Mouse (Mus musculus): Measurements from ENCODE around the gene Naaladl2. TPM values are rescaled to one million over a fixed set of nuclear protein-coding genes. Genes with fewer than 3 reads are reported as not detected.

The Naaladl2 gene
- polyA plus RNA-seq, 1 experiment, result not detected

DNA sequence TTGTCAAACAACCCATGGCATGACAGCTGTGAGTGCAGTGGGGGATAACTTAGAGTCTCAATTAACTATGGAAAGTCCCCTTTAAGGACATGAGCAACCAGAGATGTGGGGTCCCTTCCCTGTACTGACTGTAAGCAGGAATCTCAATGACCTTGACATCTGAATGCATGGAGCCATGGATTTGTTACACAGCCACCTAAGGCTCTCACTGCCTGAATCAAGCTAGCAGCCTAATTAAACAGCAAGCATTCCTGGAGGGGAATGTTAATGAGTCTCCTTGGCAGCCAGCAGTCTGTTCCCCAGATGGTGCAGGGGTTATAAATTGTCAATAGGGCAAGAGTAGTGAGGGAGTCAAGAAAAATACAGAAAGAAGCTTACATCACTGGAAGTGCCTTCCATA, 538.6 kb downstream of the Naaladl2 start:
- H3K9me3 ChIP-seq, result no peaks in the 10 kb centered on the region
- H3K4me3 ChIP-seq (replicated peaks), result no peak overlapping the region
- TF ChIP-seq GATA1 (IDR thresholded peaks at IDR 0.05; ENCODE audit: borderline replicate concordance, low read length) (no peak), FLI1 (IDR thresholded peaks at IDR 0.05; ENCODE audit: low read length) (no peak)
- H3K36me3 ChIP-seq (replicated peaks; ENCODE audit: low read length), result no peaks in the 10 kb centered on the region
- no peaks in the 10 kb centered on the region for H3K4me1 ChIP-seq
- H3K27me3 ChIP-seq (replicated peaks), result no peaks in the 10 kb centered on the region

- no peaks in the 10 kb centered on the region for H3K36me3 ChIP-seq (replicated peaks; ENCODE audit: low read length)
- no peak overlapping the region for H3K4me3 ChIP-seq (replicated peaks)
- no peaks in the 10 kb centered on the region for H3K27me3 ChIP-seq (replicated peaks)
- no peaks in the 10 kb centered on the region for H3K9me3 ChIP-seq
- no peaks in the 10 kb centered on the region for H3K4me1 ChIP-seq
- TF ChIP-seq FLI1 (IDR thresholded peaks at IDR 0.05; ENCODE audit: low read length) (no peak), GATA1 (IDR thresholded peaks at IDR 0.05; ENCODE audit: borderline replicate concordance, low read length) (no peak)
Observed at GRCm38 (mm10) chr3:24604791-24605320, 539.2 kb downstream of the Naaladl2 start.

- TF ChIP-seq FLI1 (IDR thresholded peaks at IDR 0.05; ENCODE audit: low read length) (no peak), GATA1 (IDR thresholded peaks at IDR 0.05; ENCODE audit: borderline replicate concordance, low read length) (no peak)
- Histone ChIP-seq H3K4me1 (no peaks in the 10 kb centered on the region), H3K9me3 (0 out of 2 replicates have a peak, but pooled peaks cover 4% of the 10 kb centered on the region), H3K4me3 (replicated peaks) (no peak overlapping the region), H3K27me3 (replicated peaks) (no peaks in the 10 kb centered on the region), H3K36me3 (replicated peaks; ENCODE audit: low read length) (no peaks in the 10 kb centered on the region)
Observed at GRCm38 (mm10) chr3:24595447-24595846, 548.6 kb downstream of the Naaladl2 start.

DNA sequence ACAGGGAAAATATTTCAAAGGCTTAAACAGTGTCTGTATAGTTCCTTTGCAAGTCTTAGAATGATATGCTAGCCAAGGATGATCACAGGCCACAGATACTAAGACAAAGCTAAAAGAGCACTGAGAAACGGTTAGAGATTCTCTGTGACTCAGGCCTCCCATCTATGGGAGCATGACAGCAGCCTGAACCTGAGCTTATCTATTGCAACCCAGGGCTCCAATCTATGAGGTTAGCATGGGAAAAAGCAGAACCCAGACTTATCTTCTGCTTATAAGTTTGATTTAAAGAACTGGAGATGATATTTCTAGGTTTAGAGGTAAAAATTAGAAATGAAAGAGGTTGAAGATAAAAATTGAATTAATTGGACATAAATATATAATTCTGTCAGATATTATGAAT, 587.4 kb downstream of the Naaladl2 start:
- Histone ChIP-seq H3K27me3 (replicated peaks) (no peaks in the 10 kb centered on the region), H3K4me1 (no peaks in the 10 kb centered on the region), H3K9me3 (no peaks in the 10 kb centered on the region), H3K36me3 (replicated peaks; ENCODE audit: low read length) (no peaks in the 10 kb centered on the region), H3K4me3 (replicated peaks) (no peak overlapping the region)
- no peak for TF ChIP-seq FLI1 (IDR thresholded peaks at IDR 0.05; ENCODE audit: low read length)

GRCm38 (mm10) chr3:24553701-24554100, 590.4 kb downstream of the Naaladl2 start:
- TF ChIP-seq FLI1 (IDR thresholded peaks at IDR 0.05; ENCODE audit: low read length) (no peak), GATA1 (IDR thresholded peaks at IDR 0.05; ENCODE audit: borderline replicate concordance, low read length) (no peak)

GRCm38 (mm10) chr3:24552631-24553030, 591.4 kb downstream of the Naaladl2 start:
- H3K9me3 ChIP-seq, result no peaks in the 10 kb centered on the region
- no peak for TF ChIP-seq FLI1 (IDR thresholded peaks at IDR 0.05; ENCODE audit: low read length)
- TF ChIP-seq GATA1 (IDR thresholded peaks at IDR 0.05; ENCODE audit: borderline replicate concordance, low read length), result no peak
- no peaks in the 10 kb centered on the region for H3K4me1 ChIP-seq
- H3K27me3 ChIP-seq (replicated peaks), result no peaks in the 10 kb centered on the region
- no peak overlapping the region for H3K4me3 ChIP-seq (replicated peaks)
- no peaks in the 10 kb centered on the region for H3K36me3 ChIP-seq (replicated peaks; ENCODE audit: low read length)

More at GRCm38 (mm10) chr3:24553701-24554100, 590.4 kb downstream of the Naaladl2 start:
- Histone ChIP-seq H3K4me1 (no peaks in the 10 kb centered on the region), H3K4me3 (replicated peaks) (no peak overlapping the region), H3K36me3 (replicated peaks; ENCODE audit: low read length) (no peaks in the 10 kb centered on the region), H3K9me3 (no peaks in the 10 kb centered on the region), H3K27me3 (replicated peaks) (no peaks in the 10 kb centered on the region)

- Histone ChIP-seq H3K9me3 (no peaks in the 10 kb centered on the region), H3K4me1 (no peaks in the 10 kb centered on the region), H3K4me3 (replicated peaks) (no peak overlapping the region), H3K36me3 (replicated peaks; ENCODE audit: low read length) (no peaks in the 10 kb centered on the region), H3K27me3 (replicated peaks) (no peaks in the 10 kb centered on the region)
- TF ChIP-seq GATA1 (IDR thresholded peaks at IDR 0.05; ENCODE audit: borderline replicate concordance, low read length), result no peak
- TF ChIP-seq FLI1 (IDR thresholded peaks at IDR 0.05; ENCODE audit: low read length), result no peak
Observed at GRCm38 (mm10) chr3:24533775-24534458, 610.1 kb downstream of the Naaladl2 start.

DNA sequence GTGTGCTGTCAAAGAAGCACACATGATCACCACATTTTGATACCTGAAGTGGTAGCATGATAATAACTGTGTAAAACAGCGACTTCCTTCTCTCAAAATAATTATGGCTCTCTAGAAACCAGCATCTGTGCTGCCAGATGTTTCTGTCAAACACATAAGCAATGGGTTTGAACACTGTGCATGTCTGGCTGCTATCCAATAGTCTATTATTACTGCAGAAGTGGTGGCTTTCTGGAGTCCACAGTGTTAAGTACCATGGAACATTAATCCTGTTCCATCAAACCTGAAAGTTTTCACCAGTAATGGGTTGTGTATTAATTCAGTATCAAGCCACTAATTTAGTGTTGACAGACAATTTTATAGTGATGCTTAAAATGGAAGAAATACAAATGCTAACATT, 629.1 kb downstream of the Naaladl2 start:
- Histone ChIP-seq H3K4me3 (replicated peaks) (no peak overlapping the region), H3K4me1 (no peaks in the 10 kb centered on the region), H3K36me3 (replicated peaks; ENCODE audit: low read length) (no peaks in the 10 kb centered on the region), H3K27me3 (replicated peaks) (no peaks in the 10 kb centered on the region), H3K9me3 (no peaks in the 10 kb centered on the region)
- no peak for TF ChIP-seq GATA1 (IDR thresholded peaks at IDR 0.05; ENCODE audit: borderline replicate concordance, low read length)
- TF ChIP-seq FLI1 (IDR thresholded peaks at IDR 0.05; ENCODE audit: low read length), result no peak

DNA sequence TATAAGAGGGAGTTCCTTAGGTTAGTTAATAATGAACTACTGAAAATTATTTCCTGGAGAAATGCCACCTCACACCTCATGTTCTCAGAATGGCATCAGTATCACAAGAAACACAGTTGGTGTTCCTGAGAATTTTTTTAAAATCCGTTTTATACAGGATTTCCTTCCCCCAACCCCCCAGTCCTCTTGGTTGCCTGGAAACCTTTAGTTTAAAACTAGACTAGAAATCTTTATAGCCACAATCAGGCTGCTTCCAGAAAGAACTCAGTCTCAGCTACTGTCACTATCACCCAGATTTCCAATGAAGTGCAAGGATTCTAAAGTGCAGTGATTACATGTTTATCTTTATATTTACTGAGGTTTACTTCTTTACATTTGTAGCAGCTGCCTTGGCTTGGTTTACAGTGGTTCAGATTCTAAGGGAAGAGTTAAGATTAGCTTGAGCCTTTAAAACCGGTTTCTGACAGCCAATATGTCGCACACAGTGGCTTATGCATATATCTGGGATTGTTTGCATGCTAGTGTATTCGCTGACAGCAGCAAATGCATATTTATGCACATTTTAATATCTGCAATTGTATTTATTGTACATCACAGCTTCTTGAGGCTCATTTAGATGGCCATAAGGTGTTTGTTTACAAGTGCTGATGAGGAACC, 657.5 kb downstream of the Naaladl2 start:
- Histone ChIP-seq H3K36me3 (replicated peaks; ENCODE audit: low read length) (no peaks in the 10 kb centered on the region), H3K27me3 (replicated peaks) (no peaks in the 10 kb centered on the region), H3K4me1 (no peaks in the 10 kb centered on the region), H3K4me3 (replicated peaks) (no peak overlapping the region), H3K9me3 (no peaks in the 10 kb centered on the region)
- TF ChIP-seq GATA1 (IDR thresholded peaks at IDR 0.05; ENCODE audit: borderline replicate concordance, low read length) (no peak), FLI1 (IDR thresholded peaks at IDR 0.05; ENCODE audit: low read length) (no peak)

DNA sequence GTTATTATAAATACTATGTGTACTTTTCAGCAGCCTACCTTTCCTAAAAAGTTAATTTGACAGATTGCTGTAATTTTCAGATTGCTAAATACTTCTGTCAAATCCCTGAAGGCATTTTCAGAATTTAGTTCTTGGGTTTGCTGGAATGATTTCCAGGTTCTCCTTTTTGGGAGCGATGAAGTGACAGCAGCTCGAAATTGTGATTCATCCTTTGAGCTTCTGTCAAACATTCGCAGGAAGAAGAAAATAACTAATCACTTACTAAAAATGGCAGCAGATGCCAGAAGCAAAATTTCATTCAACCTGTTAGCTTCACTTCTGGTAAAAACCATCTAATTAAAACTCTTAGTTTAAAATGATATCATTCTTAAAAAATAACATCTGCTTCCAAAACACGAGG, 680.1 kb downstream of the Naaladl2 start:
- Histone ChIP-seq H3K4me3 (replicated peaks) (no peak overlapping the region), H3K27me3 (replicated peaks) (no peaks in the 10 kb centered on the region), H3K9me3 (no peaks in the 10 kb centered on the region), H3K36me3 (replicated peaks; ENCODE audit: low read length) (no peaks in the 10 kb centered on the region), H3K4me1 (no peaks in the 10 kb centered on the region)
- TF ChIP-seq GATA1 (IDR thresholded peaks at IDR 0.05; ENCODE audit: borderline replicate concordance, low read length) (no peak), FLI1 (IDR thresholded peaks at IDR 0.05; ENCODE audit: low read length) (no peak)
